Mouse (Mus musculus): ENCODE data around the gene Hdac7.
A peak's percentile ranks its signal among the peaks of the same experiment; 100 is the strongest.

The Hdac7 gene

DNA sequence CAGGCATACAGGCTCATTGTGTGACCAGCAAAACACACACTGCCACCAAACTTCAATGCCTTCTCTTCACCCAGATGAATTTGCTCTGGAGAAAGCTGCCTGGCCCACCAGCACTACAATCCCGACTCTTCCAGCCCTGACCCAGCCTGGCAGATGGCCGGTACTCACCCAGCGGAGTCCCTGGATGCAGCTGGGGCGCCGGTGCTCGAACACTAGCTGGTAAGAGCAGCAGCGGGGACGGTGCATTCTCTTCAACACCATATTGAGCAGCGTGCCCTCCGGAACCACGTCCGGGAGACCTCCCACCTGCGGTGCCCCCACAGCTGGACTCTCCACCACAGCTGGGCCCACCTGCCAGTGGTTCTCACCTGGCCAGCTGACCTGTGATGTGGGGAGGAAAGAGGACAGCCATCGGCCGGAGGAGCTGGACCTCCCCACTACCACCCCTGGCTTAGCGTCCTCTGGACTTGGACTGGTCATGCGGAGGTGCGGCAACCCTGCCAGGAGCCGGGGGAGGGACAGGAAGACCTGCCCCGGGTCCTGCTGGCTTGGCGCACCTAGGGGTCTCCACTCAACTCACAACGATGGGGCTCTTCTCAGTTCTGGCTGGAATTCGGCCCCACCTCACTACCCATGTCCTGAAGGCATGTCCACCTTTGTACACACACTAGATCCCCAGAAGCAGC lies 77.6 kb downstream of the Hdac7 start:
- DNase-seq (ENCODE audit: low spot score) = no peak

GRCm38 (mm10) chr15:97766194-97766593 lies 78.1 kb downstream of the Hdac7 start:
- no peak for DNase-seq (ENCODE audit: low spot score)

DNA sequence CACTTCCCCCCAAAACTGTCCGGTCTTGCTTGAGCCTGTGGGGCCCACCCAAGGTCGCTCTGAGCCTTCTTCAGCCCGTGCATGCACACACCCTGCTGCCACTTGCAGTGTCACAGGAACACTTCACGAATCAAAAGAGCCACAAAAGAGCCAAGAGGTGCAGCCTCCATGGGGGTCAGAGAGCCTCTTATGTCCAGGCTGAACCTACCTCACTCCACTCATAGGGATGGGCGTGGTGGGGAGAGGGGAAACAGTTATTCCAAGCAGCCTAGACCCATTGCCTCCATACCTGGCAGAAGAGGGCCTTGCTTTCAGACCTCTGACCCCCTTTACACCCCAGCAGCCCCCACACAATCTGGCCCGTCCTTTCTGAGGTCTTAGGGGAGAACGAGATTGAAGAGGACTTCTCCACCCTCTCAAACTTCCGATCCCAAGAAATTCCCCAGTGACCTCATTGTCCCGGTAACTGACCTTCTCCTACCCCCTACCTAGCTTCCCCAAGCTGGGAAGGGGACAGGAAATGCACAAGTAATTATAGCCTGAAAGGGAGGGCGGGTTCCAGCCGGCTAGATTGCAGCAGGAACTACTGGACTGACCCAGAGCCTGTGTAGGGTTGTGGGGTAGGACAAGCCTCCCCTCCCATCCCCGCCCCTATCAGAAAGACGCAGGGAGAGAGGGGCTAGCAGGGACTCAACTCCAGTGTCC lies 79.1 kb downstream of the Hdac7 start:
- no peak for DNase-seq (ENCODE audit: low spot score)

GRCm38 (mm10) chr15:97764532-97764931 lies 79.8 kb downstream of the Hdac7 start:
- no peak for DNase-seq (ENCODE audit: low spot score)

GRCm38 (mm10) chr15:97763256-97764049 lies 80.8 kb downstream of the Hdac7 start:
- no peak for DNase-seq (ENCODE audit: low spot score)

GRCm38 (mm10) chr15:97762733-97763132 lies 81.6 kb downstream of the Hdac7 start:
- no peak for DNase-seq (ENCODE audit: low spot score)

DNA sequence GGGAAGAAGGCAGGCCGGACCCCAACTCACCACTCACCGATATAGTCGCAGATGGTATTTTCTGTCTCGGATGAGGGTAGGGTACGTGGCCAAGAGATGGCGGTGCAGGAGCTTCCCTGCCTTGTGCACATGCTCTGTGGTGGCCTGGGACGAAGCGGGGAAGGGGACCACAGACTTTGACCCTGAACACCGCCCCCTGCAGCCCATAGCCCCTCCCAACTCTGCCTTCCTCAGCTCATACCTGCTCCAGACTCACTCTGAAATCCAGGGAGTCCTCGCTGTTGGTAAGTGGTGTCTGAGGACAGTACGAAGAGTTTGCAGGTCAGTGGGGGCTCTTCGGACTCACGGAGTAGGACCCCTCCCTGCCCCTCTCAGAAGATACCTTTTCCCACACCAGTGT lies 82.9 kb downstream of the Hdac7 start:
- no peak for DNase-seq (ENCODE audit: low spot score)

DNA sequence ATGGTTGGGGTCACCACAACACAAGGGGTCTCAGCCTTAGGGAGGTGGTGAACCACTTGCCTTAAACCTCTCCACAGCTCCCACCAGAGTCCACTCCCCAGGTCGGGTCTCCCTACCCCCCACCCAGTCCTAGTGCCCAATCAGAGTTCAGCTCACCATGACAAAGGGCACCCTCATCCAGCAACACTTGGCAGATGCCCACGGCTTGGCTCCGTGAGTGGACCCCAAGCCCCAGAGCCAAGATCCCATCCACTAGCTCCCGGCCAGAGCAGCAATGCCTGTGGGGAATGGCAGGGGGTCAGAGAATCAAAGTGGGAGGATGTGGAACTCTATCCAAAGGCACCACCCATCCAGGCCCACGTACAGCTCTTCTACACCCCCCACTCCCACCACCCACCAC lies 83.3 kb downstream of the Hdac7 start:
- DNase-seq (ENCODE audit: low spot score) = no peak

- DNase-seq (ENCODE audit: low spot score) = peak; percentile 81
Observed at GRCm38 (mm10) chr15:97760006-97760405, 84.3 kb downstream of the Hdac7 start.

DNA sequence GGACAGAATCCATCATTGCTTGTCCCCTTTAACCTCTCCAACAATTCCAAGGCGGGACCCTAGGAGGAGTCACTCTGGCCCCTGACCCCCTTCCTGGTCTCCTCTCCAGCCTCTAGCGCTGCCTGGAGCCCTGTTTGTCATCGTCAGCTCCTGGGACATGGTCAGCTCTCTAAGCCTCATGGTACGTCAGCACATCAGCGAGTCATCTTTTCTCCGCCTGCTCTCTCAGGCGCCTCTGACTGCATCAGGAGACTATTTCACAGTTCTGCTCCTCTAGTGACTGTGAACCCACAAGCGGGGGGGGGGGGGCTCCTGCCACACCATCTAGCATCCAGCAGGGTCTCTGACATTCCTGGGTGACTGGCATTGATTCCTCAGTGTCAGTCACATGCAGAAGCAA lies 88.9 kb downstream of the Hdac7 start:
- no peak for DNase-seq (ENCODE audit: low spot score)

DNA sequence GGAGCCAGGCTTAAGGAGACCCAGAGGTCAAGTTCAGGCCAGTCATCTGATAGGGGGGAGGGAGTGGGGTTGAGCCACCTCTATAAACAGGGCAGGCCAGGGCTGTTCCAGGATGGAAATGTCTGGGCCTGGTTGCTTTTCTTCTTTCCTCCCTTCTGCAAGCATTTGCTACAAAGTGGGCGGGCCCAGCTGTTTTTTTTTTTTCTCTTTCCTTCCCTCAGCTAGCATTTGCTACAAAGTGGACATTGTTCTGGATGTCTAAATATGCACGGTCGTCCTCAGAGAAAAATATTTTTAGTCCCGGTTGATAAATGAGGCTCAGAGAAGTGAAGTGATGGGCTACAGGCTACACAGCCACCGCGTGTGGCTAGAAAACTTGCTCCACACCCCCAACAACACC lies 89.8 kb downstream of the Hdac7 start:
- no peak for DNase-seq (ENCODE audit: low spot score)

GRCm38 (mm10) chr15:97752491-97752890 lies 91.8 kb downstream of the Hdac7 start:
- DNase-seq (ENCODE audit: low spot score) = no peak

DNA sequence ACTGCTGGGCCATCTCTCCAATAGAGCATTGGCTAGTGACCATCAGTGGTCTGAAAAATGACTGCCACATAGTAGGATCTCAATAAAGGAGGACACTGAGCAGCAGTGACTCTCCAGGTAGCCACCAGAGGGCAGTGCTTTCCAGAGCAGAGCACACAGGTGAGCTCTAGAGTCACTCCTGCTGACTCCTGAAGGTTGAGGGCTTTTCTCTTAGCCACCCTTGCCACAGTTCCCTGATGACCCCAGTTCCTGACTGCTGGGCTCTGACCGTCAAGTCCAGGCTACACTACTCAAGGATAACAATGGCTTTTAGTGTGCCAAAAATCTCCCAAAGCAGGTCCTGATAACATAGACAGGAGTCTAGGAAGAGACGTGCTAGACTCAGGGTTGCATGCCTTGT lies 92.6 kb downstream of the Hdac7 start:
- DNase-seq (ENCODE audit: low spot score) = no peak

- peak; percentile 89 for DNase-seq (ENCODE audit: low spot score)
Observed at GRCm38 (mm10) chr15:97750697-97751096, 93.6 kb downstream of the Hdac7 start.

- no peak for DNase-seq (ENCODE audit: low spot score)
Observed at GRCm38 (mm10) chr15:97749841-97750240, 94.5 kb downstream of the Hdac7 start.

DNA sequence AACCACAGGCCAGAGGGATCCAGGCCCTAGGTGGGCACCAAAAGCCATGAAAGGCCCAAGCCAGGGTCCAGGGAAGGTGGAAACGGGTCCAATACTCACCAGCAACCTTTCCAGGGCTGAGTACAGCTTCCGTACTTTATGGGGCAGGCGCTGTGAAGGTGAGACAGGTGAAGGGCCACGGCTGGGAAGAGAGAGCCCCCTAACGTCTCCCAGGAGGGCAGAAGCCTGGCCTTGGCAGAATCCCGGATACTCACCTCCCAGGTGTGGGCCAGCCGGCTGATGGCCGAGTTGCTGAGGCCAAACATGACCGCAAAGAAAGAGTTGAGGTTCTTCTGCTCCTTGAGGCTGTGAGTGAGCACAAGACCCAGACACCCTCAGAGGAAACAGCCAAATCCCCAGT lies 94.9 kb downstream of the Hdac7 start:
- no peak for DNase-seq (ENCODE audit: low spot score)

GRCm38 (mm10) chr15:97748964-97749363 lies 95.3 kb downstream of the Hdac7 start:
- no peak for DNase-seq (ENCODE audit: low spot score)

DNA sequence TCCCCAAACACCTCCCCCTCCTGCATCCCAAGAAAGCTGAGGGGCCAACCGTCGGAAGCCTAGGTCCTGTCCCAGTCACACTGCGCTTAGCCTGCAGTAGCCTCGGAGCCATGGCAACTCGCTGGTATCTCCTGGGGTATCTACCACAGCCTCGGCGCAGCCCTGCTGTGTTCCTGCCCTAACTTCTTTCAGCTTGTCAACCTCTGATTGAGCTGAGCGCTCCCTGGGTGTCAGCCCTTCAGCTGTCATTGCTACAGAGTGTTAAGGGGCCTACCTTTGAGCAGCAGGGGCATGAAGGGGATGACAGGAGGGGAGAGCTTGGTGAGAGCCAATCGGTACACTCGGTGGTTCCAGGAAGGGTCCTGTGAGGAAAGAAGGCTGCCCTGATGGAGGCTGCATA lies 96.0 kb downstream of the Hdac7 start:
- no peak for DNase-seq (ENCODE audit: low spot score)

DNA sequence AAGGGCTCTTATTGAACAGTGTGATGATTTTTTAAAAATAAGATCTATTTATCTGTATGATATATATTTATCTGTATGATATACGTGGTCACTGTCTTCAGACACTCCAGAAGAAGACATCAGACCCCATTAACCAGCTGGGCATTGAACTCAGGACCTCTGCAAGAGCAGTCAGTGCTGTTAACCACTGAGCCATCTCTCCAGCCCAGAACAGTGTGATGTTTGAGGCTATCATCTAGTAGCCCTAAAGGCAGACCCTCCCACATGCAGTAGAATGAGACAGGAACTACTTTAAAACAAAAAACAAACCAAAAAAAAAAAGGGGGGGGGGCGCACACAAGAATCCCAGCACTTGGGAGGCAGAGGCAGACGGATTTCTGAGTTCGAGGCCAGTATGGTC lies 96.8 kb downstream of the Hdac7 start:
- DNase-seq (ENCODE audit: low spot score) = no peak

GRCm38 (mm10) chr15:97746748-97747147 lies 97.6 kb downstream of the Hdac7 start:
- no peak for DNase-seq (ENCODE audit: low spot score)

GRCm38 (mm10) chr15:97746278-97746677 lies 98.0 kb downstream of the Hdac7 start:
- no peak for DNase-seq (ENCODE audit: low spot score)

GRCm38 (mm10) chr15:97745331-97745730 lies 99.0 kb downstream of the Hdac7 start:
- DNase-seq (ENCODE audit: low spot score) = peak; percentile 38

DNA sequence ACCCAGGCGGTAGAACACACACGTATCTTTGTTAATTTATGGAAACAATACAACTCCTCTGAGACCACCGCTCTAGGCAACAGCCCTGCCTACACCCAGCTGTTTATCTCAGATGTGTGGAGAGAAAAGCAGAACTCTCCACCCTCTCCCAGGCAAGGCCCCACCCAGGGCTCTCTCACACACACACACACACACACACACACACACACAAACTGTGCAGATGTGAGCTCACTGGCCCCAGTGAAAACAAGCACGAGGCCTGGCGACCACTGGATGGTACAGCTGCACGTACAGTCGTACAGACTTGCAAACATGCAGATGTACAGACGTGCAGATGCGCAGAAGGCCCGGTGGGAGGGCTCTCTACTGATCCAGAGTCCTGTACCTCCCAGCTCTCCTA lies 99.4 kb downstream of the Hdac7 start:
- no peak for DNase-seq (ENCODE audit: low spot score)
